Mouse (Mus musculus): ENCODE data around the gene Spata17. TPM values are rescaled to one million over a fixed set of nuclear protein-coding genes. Genes with fewer than 3 reads are reported as not detected.

The Spata17 gene
- 2.1 and 2.9 TPM in 2 replicates for polyA plus RNA-seq (2015; fragmentation: Nextera tagmentation; extraction: Ambion mirVana)

DNA sequence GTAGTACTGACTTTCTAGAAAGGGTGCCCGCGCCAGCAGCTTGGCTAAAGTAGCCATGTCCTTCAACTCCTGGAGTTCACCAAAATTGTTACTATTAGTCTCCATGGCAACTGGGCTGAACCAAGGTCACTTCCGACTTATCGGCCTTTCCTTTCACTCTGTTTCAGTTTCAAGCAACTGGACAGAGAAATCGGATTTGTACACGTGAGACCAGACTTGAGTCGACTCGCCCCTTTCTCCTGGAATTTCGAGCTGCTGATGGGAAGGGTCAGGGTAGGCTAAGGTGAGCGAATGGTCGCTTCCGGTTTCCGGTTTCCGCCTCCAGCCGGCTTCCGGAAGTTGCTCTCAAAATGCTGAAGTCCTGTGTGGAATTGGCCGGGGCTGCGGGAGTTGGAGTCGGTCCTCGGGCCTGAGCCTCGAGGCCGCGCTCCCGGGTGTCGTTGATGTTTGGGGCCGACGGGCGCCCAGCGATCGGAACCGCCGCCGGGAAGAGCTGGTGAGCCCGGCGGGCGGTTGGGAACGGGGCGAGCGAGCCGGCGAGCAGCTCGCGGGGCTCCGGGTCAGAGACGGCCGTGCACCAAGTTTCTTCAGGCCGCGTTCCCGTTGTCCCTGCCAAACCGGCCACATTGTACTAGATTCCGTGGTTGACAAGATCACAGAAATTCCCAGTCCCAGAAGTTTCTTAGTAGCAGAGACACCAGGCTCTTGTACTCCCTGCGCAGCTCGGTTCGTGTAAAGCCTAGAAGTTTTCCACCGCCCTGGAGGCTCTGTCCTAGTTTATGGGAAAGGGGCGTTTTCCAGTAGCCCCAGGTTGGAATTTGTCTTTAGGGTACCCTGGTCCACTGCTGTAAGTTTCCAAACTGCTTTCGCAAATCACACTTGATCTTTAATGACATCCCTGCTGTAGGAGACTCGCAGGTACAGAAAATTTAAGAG, at the start of gene Spata17, which contains the start of gene Gpatch2:
TSS of gene Spata17 (minus strand) at position 285 of the 936 bp plus-strand sequence.
TSS of gene Gpatch2 (plus strand) at position 328 of the 936 bp plus-strand sequence.
- H3K9ac ChIP-seq (ENCODE audit: low read depth, low read length), result peak within 1 kb of the TSS; percentile 88
- H3K4me2 ChIP-seq (ENCODE audit: low read length), result peak within 1 kb of the TSS; percentile 94
- under 1% methylated on average over 58 of the region's 58 CpGs for WGBS
- H3K4me3 ChIP-seq (ENCODE audit: low read length), result peak within 1 kb of the TSS; percentile 87
- H3K27me3 ChIP-seq (replicated peaks; ENCODE audit: control insufficient read depth, insufficient read depth, low read length), result no peaks in the 10 kb centered on the region
- peak; percentile 97 for ATAC-seq
- H3K9me3 ChIP-seq (ENCODE audit: control insufficient read depth, low read length), result no peaks in the 10 kb centered on the region
- no peaks in the 10 kb centered on the region; the same call in none of the 2 replicates for H3K4me1 ChIP-seq (ENCODE audit: control insufficient read depth, insufficient read depth, low read depth, low read length)
- no peaks in the 10 kb centered on the region for H3K36me3 ChIP-seq (ENCODE audit: control insufficient read depth, insufficient read depth, low read length)
- H3K27ac ChIP-seq (ENCODE audit: low read depth, low read length), result peak within 1 kb of the TSS; percentile 83

DNA sequence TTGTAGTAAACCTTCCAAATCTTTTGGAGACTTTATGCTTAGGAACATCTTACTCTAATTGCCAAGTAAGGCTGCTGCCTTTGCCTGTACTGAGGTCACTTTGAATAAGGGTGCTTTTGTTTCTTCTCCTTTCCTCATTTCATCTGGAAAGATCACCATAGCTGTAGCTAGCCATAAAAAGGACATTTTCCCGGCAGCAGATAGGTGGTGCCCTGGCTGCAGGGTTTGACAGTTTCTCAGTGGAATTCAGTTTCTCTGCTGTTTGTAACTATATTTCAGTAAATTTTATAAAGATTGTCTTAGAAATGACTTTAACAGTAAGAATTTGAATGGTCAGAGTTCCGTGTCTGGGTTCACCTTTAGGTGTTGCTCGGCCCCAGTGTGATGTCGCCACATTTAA, 43.5 kb upstream of the Spata17 start:
- no peak for ATAC-seq
- Histone ChIP-seq H3K36me3 (ENCODE audit: control insufficient read depth, insufficient read depth, low read length) (no peaks in the 10 kb centered on the region), H3K27ac (ENCODE audit: low read depth, low read length) (no peak overlapping the region), H3K27me3 (replicated peaks; ENCODE audit: control insufficient read depth, insufficient read depth, low read length) (no peaks in the 10 kb centered on the region), H3K4me1 (ENCODE audit: control insufficient read depth, insufficient read depth, low read depth, low read length) (no peaks in the 10 kb centered on the region), H3K9ac (ENCODE audit: low read depth, low read length) (no peak overlapping the region), H3K4me2 (ENCODE audit: low read length) (no peak overlapping the region), H3K9me3 (ENCODE audit: control insufficient read depth, low read length) (no peaks in the 10 kb centered on the region), H3K4me3 (ENCODE audit: low read length) (no peak overlapping the region)
- WGBS, result 73% methylated on average over 4 of the region's 4 CpGs

DNA sequence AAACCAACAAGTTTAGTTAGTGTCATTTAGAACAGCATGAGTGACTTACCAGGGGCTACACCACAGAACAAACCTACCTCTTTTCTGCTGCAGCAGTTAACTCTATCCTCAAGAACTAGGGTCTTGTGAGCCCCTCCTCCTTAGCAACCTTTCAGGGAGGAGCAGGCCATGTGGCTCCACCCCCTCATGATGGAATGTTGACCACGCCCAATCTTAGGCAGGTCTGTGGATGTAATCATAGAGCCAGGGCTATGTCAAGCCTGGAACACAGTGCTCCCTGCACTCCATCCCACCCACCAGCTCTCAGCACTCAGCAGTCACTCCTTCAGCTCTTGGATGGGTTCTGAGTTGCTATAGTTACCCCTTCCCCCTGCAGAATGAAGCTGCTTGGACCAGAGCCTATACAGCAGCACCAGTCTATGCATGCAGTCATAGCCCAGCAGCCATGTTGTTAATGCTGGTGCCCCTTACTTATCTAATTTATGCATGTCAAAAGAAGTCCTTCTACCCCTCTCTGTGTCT, 35.5 kb upstream of the Spata17 start:
- Histone ChIP-seq H3K9me3 (ENCODE audit: control insufficient read depth, low read length) (no peaks in the 10 kb centered on the region), H3K4me1 (ENCODE audit: control insufficient read depth, insufficient read depth, low read depth, low read length) (no peaks in the 10 kb centered on the region), H3K27me3 (replicated peaks; ENCODE audit: control insufficient read depth, insufficient read depth, low read length) (no peaks in the 10 kb centered on the region), H3K4me2 (ENCODE audit: low read length) (no peak overlapping the region), H3K27ac (ENCODE audit: low read depth, low read length) (no peak overlapping the region), H3K9ac (ENCODE audit: low read depth, low read length) (no peak overlapping the region), H3K36me3 (ENCODE audit: control insufficient read depth, insufficient read depth, low read length) (no peaks in the 10 kb centered on the region), H3K4me3 (ENCODE audit: low read length) (no peak overlapping the region)
- WGBS, result 80% methylated on average over 1 of the region's 1 CpGs
- 0 out of 2 replicates have a peak, but pooled peaks have one; percentile 34 for ATAC-seq

DNA sequence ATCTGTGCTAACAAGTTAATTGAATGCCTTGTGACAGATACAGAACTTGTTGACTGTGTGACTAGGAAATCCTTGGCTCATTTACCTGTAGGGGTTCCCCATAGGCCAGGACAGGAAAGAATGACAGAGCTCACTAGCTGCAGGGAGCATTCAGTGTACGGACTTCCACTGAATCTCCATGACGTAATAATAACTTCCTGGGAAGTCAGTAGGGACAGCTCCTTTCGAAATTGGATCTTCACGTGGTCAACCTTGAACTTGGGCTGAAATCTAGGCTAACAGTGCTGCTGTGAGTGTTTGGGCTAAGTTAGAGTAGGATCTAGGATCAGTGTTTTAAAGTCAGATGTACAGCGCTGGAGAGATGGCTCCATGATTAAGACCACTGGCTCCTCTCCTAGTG, 29.5 kb upstream of the Spata17 start:
- H3K4me3 ChIP-seq (ENCODE audit: low read length), result no peak overlapping the region
- no peak overlapping the region for H3K9ac ChIP-seq (ENCODE audit: low read depth, low read length)
- H3K27ac ChIP-seq (ENCODE audit: low read depth, low read length), result no peak overlapping the region
- no peaks in the 10 kb centered on the region for H3K27me3 ChIP-seq (replicated peaks; ENCODE audit: control insufficient read depth, insufficient read depth, low read length)
- H3K36me3 ChIP-seq (ENCODE audit: control insufficient read depth, insufficient read depth, low read length), result no peaks in the 10 kb centered on the region
- no peaks in the 10 kb centered on the region for H3K4me1 ChIP-seq (ENCODE audit: control insufficient read depth, insufficient read depth, low read depth, low read length)
- H3K4me2 ChIP-seq (ENCODE audit: low read length), result no peak overlapping the region
- ATAC-seq, result no peak
- 88% methylated on average over 5 of the region's 5 CpGs for WGBS
- H3K9me3 ChIP-seq (ENCODE audit: control insufficient read depth, low read length), result no peaks in the 10 kb centered on the region

DNA sequence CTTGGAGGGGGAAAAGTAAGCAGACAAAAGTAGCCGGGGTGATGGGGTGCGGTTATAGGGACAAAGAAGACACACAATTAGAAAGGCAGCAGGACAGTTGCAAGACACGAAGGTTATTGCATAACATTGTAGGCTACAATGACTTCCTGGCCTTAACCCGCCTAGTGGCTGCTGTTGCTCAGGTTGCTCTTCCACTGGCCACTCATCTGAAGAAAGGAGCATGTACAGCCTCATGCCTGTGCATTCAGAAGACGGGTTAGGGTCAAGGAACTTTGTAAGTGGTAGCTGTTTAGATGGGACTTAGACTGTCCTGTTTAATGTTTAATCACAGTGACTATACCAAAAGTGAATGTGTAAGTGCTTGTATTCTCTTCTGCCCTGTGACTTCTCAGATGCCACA, 26.1 kb upstream of the Spata17 start:
- H3K27ac ChIP-seq (ENCODE audit: low read depth, low read length), result no peak overlapping the region
- no peaks in the 10 kb centered on the region for H3K36me3 ChIP-seq (ENCODE audit: control insufficient read depth, insufficient read depth, low read length)
- 83% methylated on average over 5 of the region's 5 CpGs for WGBS
- H3K27me3 ChIP-seq (replicated peaks; ENCODE audit: control insufficient read depth, insufficient read depth, low read length), result no peaks in the 10 kb centered on the region
- H3K4me2 ChIP-seq (ENCODE audit: low read length), result no peak overlapping the region
- no peak for ATAC-seq
- no peak overlapping the region for H3K9ac ChIP-seq (ENCODE audit: low read depth, low read length)
- H3K4me3 ChIP-seq (ENCODE audit: low read length), result no peak overlapping the region
- no peaks in the 10 kb centered on the region for H3K9me3 ChIP-seq (ENCODE audit: control insufficient read depth, low read length)
- no peaks in the 10 kb centered on the region for H3K4me1 ChIP-seq (ENCODE audit: control insufficient read depth, insufficient read depth, low read depth, low read length)

DNA sequence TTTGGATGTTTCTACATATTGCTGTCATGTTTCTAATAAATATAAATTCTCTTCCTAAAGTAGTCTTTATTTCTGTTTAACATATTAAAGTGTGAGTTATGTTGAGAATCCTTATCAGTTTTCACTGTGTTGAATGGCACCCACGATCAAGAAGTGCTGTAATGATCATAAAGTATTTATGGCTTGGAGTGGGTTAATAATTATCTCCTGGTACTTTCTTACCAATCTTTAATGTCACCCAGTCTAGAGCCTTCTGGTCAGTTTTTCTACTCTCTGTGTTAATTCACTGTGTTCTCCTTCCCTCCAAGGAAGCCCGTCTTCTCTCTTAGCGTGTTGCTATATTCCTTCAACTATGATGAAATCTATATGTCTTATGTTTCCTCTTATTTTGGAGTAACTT, 25.0 kb upstream of the Spata17 start:
- Histone ChIP-seq H3K9ac (ENCODE audit: low read depth, low read length) (no peak overlapping the region), H3K27ac (ENCODE audit: low read depth, low read length) (no peak overlapping the region), H3K9me3 (ENCODE audit: control insufficient read depth, low read length) (no peaks in the 10 kb centered on the region), H3K4me2 (ENCODE audit: low read length) (no peak overlapping the region), H3K4me1 (ENCODE audit: control insufficient read depth, insufficient read depth, low read depth, low read length) (no peaks in the 10 kb centered on the region), H3K4me3 (ENCODE audit: low read length) (no peak overlapping the region), H3K27me3 (replicated peaks; ENCODE audit: control insufficient read depth, insufficient read depth, low read length) (no peaks in the 10 kb centered on the region), H3K36me3 (ENCODE audit: control insufficient read depth, insufficient read depth, low read length) (no peaks in the 10 kb centered on the region)
- no peak for ATAC-seq
- 94% methylated on average over 3 of the region's 3 CpGs for WGBS

DNA sequence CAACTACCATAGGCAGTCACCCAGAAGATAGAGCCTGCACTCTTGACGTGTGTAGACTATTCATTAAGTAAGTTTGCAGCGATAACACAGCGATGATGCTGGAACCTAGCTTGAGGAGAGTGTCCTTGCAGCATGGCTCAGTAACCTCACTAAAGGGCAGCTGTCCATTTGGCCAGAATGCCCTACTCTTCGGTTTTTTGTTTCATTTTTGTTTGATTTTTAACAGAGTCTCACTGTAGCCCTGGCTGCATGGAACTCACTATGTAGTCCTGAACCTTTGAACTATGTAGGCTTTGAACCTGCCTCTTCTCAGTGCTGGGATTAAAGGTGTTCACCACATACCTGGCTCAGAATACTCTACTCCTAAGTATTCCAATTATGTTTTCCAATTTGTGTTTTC, 22.8 kb upstream of the Spata17 start:
- no peak overlapping the region for H3K9ac ChIP-seq (ENCODE audit: low read depth, low read length)
- H3K9me3 ChIP-seq (ENCODE audit: control insufficient read depth, low read length), result no peaks in the 10 kb centered on the region
- no peaks in the 10 kb centered on the region for H3K27me3 ChIP-seq (replicated peaks; ENCODE audit: control insufficient read depth, insufficient read depth, low read length)
- WGBS, result 96% methylated on average over 4 of the region's 4 CpGs
- peaks cover 2% of the 10 kb centered on the region; the same call in 1 of the 2 replicates for H3K36me3 ChIP-seq (ENCODE audit: control insufficient read depth, insufficient read depth, low read length)
- H3K4me1 ChIP-seq (ENCODE audit: control insufficient read depth, insufficient read depth, low read depth, low read length), result no peaks in the 10 kb centered on the region
- no peak overlapping the region for H3K27ac ChIP-seq (ENCODE audit: low read depth, low read length)
- no peak for ATAC-seq
- no peak overlapping the region for H3K4me2 ChIP-seq (ENCODE audit: low read length)
- H3K4me3 ChIP-seq (ENCODE audit: low read length), result no peak overlapping the region

DNA sequence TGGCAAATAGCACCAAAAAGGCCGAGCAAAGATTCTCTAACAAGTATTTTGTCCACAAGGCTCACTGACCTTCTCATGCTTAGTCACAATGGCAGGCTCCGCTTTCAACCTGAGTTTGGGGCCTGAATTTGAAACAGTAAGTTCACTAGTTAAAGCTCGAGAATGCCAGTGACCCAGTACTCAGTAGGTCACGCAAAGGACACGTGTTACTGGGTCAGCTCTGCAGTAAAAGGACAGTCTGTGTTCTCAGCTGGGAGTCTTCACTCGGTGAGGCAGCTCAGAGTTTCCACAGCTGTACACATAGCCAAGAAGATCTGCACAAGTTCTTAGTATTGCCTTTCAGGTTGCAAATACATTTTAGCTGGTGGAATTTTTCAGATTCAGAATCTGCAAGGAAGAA, 21.0 kb upstream of the Spata17 start:
- Histone ChIP-seq H3K36me3 (ENCODE audit: control insufficient read depth, insufficient read depth, low read length) (peaks cover 2% of the 10 kb centered on the region; the same call in 1 of the 2 replicates), H3K4me2 (ENCODE audit: low read length) (no peak overlapping the region), H3K27me3 (replicated peaks; ENCODE audit: control insufficient read depth, insufficient read depth, low read length) (no peaks in the 10 kb centered on the region), H3K4me3 (ENCODE audit: low read length) (no peak overlapping the region), H3K9me3 (ENCODE audit: control insufficient read depth, low read length) (no peaks in the 10 kb centered on the region), H3K9ac (ENCODE audit: low read depth, low read length) (no peak overlapping the region), H3K4me1 (ENCODE audit: control insufficient read depth, insufficient read depth, low read depth, low read length) (no peaks in the 10 kb centered on the region), H3K27ac (ENCODE audit: low read depth, low read length) (no peak overlapping the region)
- ATAC-seq, result no peak
- WGBS, result 75% methylated on average over 6 of the region's 6 CpGs

DNA sequence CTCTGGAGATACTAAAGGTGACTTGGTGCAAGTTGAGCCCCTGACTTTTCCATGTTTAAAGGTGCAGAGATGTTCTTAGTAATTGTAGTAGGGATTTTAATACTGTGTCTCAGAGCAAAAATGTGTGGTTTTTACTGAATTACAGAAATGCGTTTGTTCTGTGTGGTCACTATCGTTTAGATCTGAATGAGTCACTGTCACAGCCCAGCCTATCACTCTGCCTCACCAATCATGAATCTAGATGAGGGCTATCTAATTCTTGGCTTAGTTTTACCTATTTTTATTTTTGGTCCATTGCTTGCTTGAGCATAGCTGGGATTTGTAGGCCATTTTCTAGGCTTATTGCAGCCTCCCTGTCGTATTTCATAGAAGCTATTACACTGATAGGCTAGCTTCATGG, 19.9 kb upstream of the Spata17 start:
- Histone ChIP-seq H3K27me3 (replicated peaks; ENCODE audit: control insufficient read depth, insufficient read depth, low read length) (no peaks in the 10 kb centered on the region), H3K4me3 (ENCODE audit: low read length) (no peak overlapping the region), H3K9me3 (ENCODE audit: control insufficient read depth, low read length) (no peaks in the 10 kb centered on the region), H3K4me1 (ENCODE audit: control insufficient read depth, insufficient read depth, low read depth, low read length) (no peaks in the 10 kb centered on the region), H3K36me3 (ENCODE audit: control insufficient read depth, insufficient read depth, low read length) (peaks cover 2% of the 10 kb centered on the region; the same call in 1 of the 2 replicates), H3K27ac (ENCODE audit: low read depth, low read length) (no peak overlapping the region), H3K9ac (ENCODE audit: low read depth, low read length) (no peak overlapping the region), H3K4me2 (ENCODE audit: low read length) (no peak overlapping the region)
- ATAC-seq, result no peak
- WGBS, result 96% methylated on average over 3 of the region's 3 CpGs

Data from hindbrain, embryonic 16.5 days (tissue).